Mouse (Mus musculus): ENCODE measurements around the gene Mipep.

DNA sequence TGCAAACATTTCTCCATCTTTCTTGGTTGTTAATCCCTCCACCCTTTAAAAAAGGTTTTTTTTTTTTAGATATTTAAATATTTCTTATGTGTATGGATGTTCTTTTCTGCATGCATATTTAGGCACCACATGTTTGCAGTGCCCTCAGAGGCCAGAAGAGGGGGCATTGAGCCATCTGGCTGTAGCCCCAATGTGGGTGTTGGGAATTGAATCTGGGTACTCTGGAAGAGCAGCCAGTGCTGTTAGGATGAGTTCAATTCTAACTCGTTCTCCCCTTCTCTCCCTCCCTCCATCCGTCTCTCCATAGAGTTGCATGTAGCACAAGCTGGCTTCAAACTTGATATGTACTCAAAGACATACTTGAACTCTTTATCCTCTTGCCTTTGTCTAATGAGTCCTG, 10.9 kb upstream of the Mipep start:
- no peak for TF ChIP-seq GATA1 (IDR thresholded peaks at IDR 0.05; ENCODE audit: low read length)
- TF ChIP-seq TAL1 (IDR thresholded peaks at IDR 0.05; ENCODE audit: low read length) = no peak
